Mouse (Mus musculus) liver, adult 2 months (tissue): Measurements from ENCODE around the gene Mcidas.

Experiments used
- CTCF ChIP-seq: fragments of 200-500 bp; IDR thresholded peaks from 2 replicates; pipeline ENCODE4 v1.5.1; 2011; ENCODE audit warnings: low read depth, low read length, control low read depth
- POLR2A ChIP-seq: fragments of 200-500 bp; IDR thresholded peaks from 2 replicates; pipeline ENCODE4 v1.6.1; 2011; ENCODE audit warnings: low read length, control low read depth; ENCODE audit not compliant: insufficient read depth; ENCODE audit errors: extremely low read depth

- no peak for TF ChIP-seq POLR2A
- no peak for TF ChIP-seq CTCF
Measured at GRCm38 (mm10) chr13:113000576-113001318, 7.1 kb downstream of the Mcidas start.
